Mouse (Mus musculus): ENCODE data around the gene Gnat3. TPM values are rescaled to one million over a fixed set of nuclear protein-coding genes. Genes with fewer than 3 reads are reported as not detected.

The Gnat3 gene
- polyA plus RNA-seq, 1 experiment from 2014 or later = 3.1 TPM

GRCm38 (mm10) chr5:18000185-18000584, 37.8 kb downstream of the Gnat3 start:
- Histone ChIP-seq H3K4me1 (replicated peaks; ENCODE audit: control insufficient read depth, insufficient read depth, low read length) (no peaks in the 10 kb centered on the region), H3K4me3 (ENCODE audit: low read depth, low read length) (no peak overlapping the region), H3K36me3 (ENCODE audit: control insufficient read depth, insufficient read depth, low read length) (no peaks in the 10 kb centered on the region), H3K4me2 (replicated peaks; ENCODE audit: low read depth, low read length) (no peak overlapping the region), H3K9ac (ENCODE audit: low read depth, low read length) (no peak overlapping the region), H3K27ac (ENCODE audit: low read depth, low read length) (no peak overlapping the region), H3K27me3 (ENCODE audit: control insufficient read depth, insufficient read depth, low read length) (no peaks in the 10 kb centered on the region), H3K9me3 (ENCODE audit: control insufficient read depth, low read length) (no peaks in the 10 kb centered on the region)
- ATAC-seq (ENCODE audit: low FRiP score) (no peak), DNase-seq (ENCODE audit: low spot score) (no peak)
- 66% methylated on average over 6 of the region's 6 CpGs for WGBS

GRCm38 (mm10) chr5:18001646-18002045, 39.3 kb downstream of the Gnat3 start:
- Histone ChIP-seq H3K36me3 (ENCODE audit: control insufficient read depth, insufficient read depth, low read length) (no peaks in the 10 kb centered on the region), H3K9ac (ENCODE audit: low read depth, low read length) (no peak overlapping the region), H3K9me3 (ENCODE audit: control insufficient read depth, low read length) (no peaks in the 10 kb centered on the region), H3K4me2 (replicated peaks; ENCODE audit: low read depth, low read length) (no peak overlapping the region), H3K27ac (ENCODE audit: low read depth, low read length) (no peak overlapping the region), H3K4me1 (replicated peaks; ENCODE audit: control insufficient read depth, insufficient read depth, low read length) (no peaks in the 10 kb centered on the region), H3K4me3 (ENCODE audit: low read depth, low read length) (no peak overlapping the region), H3K27me3 (ENCODE audit: control insufficient read depth, insufficient read depth, low read length) (no peaks in the 10 kb centered on the region)
- 49% methylated on average over 4 of the region's 4 CpGs for WGBS
- ATAC-seq (ENCODE audit: low FRiP score) = no peak
- DNase-seq (ENCODE audit: low spot score) = no peak

GRCm38 (mm10) chr5:18003675-18004074, 41.3 kb downstream of the Gnat3 start:
- H3K9ac ChIP-seq (ENCODE audit: low read depth, low read length) = no peak overlapping the region
- H3K4me1 ChIP-seq (replicated peaks; ENCODE audit: control insufficient read depth, insufficient read depth, low read length) = no peaks in the 10 kb centered on the region
- no peaks in the 10 kb centered on the region for H3K27me3 ChIP-seq (ENCODE audit: control insufficient read depth, insufficient read depth, low read length)
- no peak overlapping the region for H3K4me3 ChIP-seq (ENCODE audit: low read depth, low read length)
- no peaks in the 10 kb centered on the region for H3K9me3 ChIP-seq (ENCODE audit: control insufficient read depth, low read length)
- no peak overlapping the region for H3K27ac ChIP-seq (ENCODE audit: low read depth, low read length)
- H3K36me3 ChIP-seq (ENCODE audit: control insufficient read depth, insufficient read depth, low read length) = no peaks in the 10 kb centered on the region
- DNase-seq (ENCODE audit: low spot score) (no peak), ATAC-seq (ENCODE audit: low FRiP score) (no peak)
- H3K4me2 ChIP-seq (replicated peaks; ENCODE audit: low read depth, low read length) = no peak overlapping the region
- WGBS = 90% methylated on average over 6 of the region's 6 CpGs

GRCm38 (mm10) chr5:18004824-18005611, 42.7 kb downstream of the Gnat3 start:
- no peak overlapping the region for H3K9ac ChIP-seq (ENCODE audit: low read depth, low read length)
- H3K4me1 ChIP-seq (replicated peaks; ENCODE audit: control insufficient read depth, insufficient read depth, low read length) = no peaks in the 10 kb centered on the region
- ATAC-seq (ENCODE audit: low FRiP score) = peak; percentile 73
- no peak overlapping the region for H3K4me3 ChIP-seq (ENCODE audit: low read depth, low read length)
- H3K27ac ChIP-seq (ENCODE audit: low read depth, low read length) = no peak overlapping the region
- 71% methylated on average over 3 of the region's 3 CpGs for WGBS
- H3K27me3 ChIP-seq (ENCODE audit: control insufficient read depth, insufficient read depth, low read length) = no peaks in the 10 kb centered on the region
- no peaks in the 10 kb centered on the region for H3K9me3 ChIP-seq (ENCODE audit: control insufficient read depth, low read length)
- H3K4me2 ChIP-seq (replicated peaks; ENCODE audit: low read depth, low read length) = no peak overlapping the region
- no peak for DNase-seq (ENCODE audit: low spot score)
- H3K36me3 ChIP-seq (ENCODE audit: control insufficient read depth, insufficient read depth, low read length) = no peaks in the 10 kb centered on the region

GRCm38 (mm10) chr5:18006157-18006556, 43.8 kb downstream of the Gnat3 start:
- H3K4me1 ChIP-seq (replicated peaks; ENCODE audit: control insufficient read depth, insufficient read depth, low read length) = no peaks in the 10 kb centered on the region
- no peaks in the 10 kb centered on the region for H3K9me3 ChIP-seq (ENCODE audit: control insufficient read depth, low read length)
- no peaks in the 10 kb centered on the region for H3K27me3 ChIP-seq (ENCODE audit: control insufficient read depth, insufficient read depth, low read length)
- H3K4me2 ChIP-seq (replicated peaks; ENCODE audit: low read depth, low read length) = no peak overlapping the region
- no peak overlapping the region for H3K27ac ChIP-seq (ENCODE audit: low read depth, low read length)
- no peak overlapping the region for H3K9ac ChIP-seq (ENCODE audit: low read depth, low read length)
- no peak overlapping the region for H3K4me3 ChIP-seq (ENCODE audit: low read depth, low read length)
- ATAC-seq (ENCODE audit: low FRiP score) = no peak
- DNase-seq (ENCODE audit: low spot score) = no peak
- 92% methylated on average over 2 of the region's 2 CpGs for WGBS
- no peaks in the 10 kb centered on the region for H3K36me3 ChIP-seq (ENCODE audit: control insufficient read depth, insufficient read depth, low read length)

GRCm38 (mm10) chr5:18007067-18007466, 44.7 kb downstream of the Gnat3 start:
- no peak for DNase-seq (ENCODE audit: low spot score)
- H3K4me1 ChIP-seq (replicated peaks; ENCODE audit: control insufficient read depth, insufficient read depth, low read length) = no peaks in the 10 kb centered on the region
- H3K4me3 ChIP-seq (ENCODE audit: low read depth, low read length) = no peak overlapping the region
- ATAC-seq (ENCODE audit: low FRiP score) = no peak
- no peaks in the 10 kb centered on the region for H3K36me3 ChIP-seq (ENCODE audit: control insufficient read depth, insufficient read depth, low read length)
- H3K4me2 ChIP-seq (replicated peaks; ENCODE audit: low read depth, low read length) = no peak overlapping the region
- H3K9me3 ChIP-seq (ENCODE audit: control insufficient read depth, low read length) = no peaks in the 10 kb centered on the region
- no peaks in the 10 kb centered on the region for H3K27me3 ChIP-seq (ENCODE audit: control insufficient read depth, insufficient read depth, low read length)
- no peak overlapping the region for H3K9ac ChIP-seq (ENCODE audit: low read depth, low read length)
- no peak overlapping the region for H3K27ac ChIP-seq (ENCODE audit: low read depth, low read length)

- 79% methylated on average over 5 of the region's 5 CpGs for WGBS
- DNase-seq (ENCODE audit: low spot score) (no peak), ATAC-seq (ENCODE audit: low FRiP score) (no peak)
- no peak overlapping the region for H3K27ac ChIP-seq (ENCODE audit: low read depth, low read length)
- no peak overlapping the region for H3K4me3 ChIP-seq (ENCODE audit: low read depth, low read length)
- no peaks in the 10 kb centered on the region for H3K36me3 ChIP-seq (ENCODE audit: control insufficient read depth, insufficient read depth, low read length)
- no peak overlapping the region for H3K4me2 ChIP-seq (replicated peaks; ENCODE audit: low read depth, low read length)
- H3K4me1 ChIP-seq (replicated peaks; ENCODE audit: control insufficient read depth, insufficient read depth, low read length) = no peaks in the 10 kb centered on the region
- no peaks in the 10 kb centered on the region for H3K9me3 ChIP-seq (ENCODE audit: control insufficient read depth, low read length)
- no peak overlapping the region for H3K9ac ChIP-seq (ENCODE audit: low read depth, low read length)
- no peaks in the 10 kb centered on the region for H3K27me3 ChIP-seq (ENCODE audit: control insufficient read depth, insufficient read depth, low read length)
Observed at GRCm38 (mm10) chr5:18010301-18010700, 48.0 kb downstream of the Gnat3 start.

- no peaks in the 10 kb centered on the region for H3K4me1 ChIP-seq (replicated peaks; ENCODE audit: control insufficient read depth, insufficient read depth, low read length)
- ATAC-seq (ENCODE audit: low FRiP score) (no peak), DNase-seq (ENCODE audit: low spot score) (no peak)
- 80% methylated on average over 2 of the region's 2 CpGs for WGBS
- no peak overlapping the region for H3K4me3 ChIP-seq (ENCODE audit: low read depth, low read length)
- no peaks in the 10 kb centered on the region for H3K36me3 ChIP-seq (ENCODE audit: control insufficient read depth, insufficient read depth, low read length)
- H3K27ac ChIP-seq (ENCODE audit: low read depth, low read length) = no peak overlapping the region
- no peak overlapping the region for H3K9ac ChIP-seq (ENCODE audit: low read depth, low read length)
- H3K27me3 ChIP-seq (ENCODE audit: control insufficient read depth, insufficient read depth, low read length) = no peaks in the 10 kb centered on the region
- H3K9me3 ChIP-seq (ENCODE audit: control insufficient read depth, low read length) = no peaks in the 10 kb centered on the region
- no peak overlapping the region for H3K4me2 ChIP-seq (replicated peaks; ENCODE audit: low read depth, low read length)
Observed at GRCm38 (mm10) chr5:18013196-18013595, 50.8 kb downstream of the Gnat3 start.

- DNase-seq (ENCODE audit: low spot score) (no peak), ATAC-seq (ENCODE audit: low FRiP score) (no peak)
- Histone ChIP-seq H3K9me3 (ENCODE audit: control insufficient read depth, low read length) (no peaks in the 10 kb centered on the region), H3K4me2 (replicated peaks; ENCODE audit: low read depth, low read length) (no peak overlapping the region), H3K27me3 (ENCODE audit: control insufficient read depth, insufficient read depth, low read length) (no peaks in the 10 kb centered on the region), H3K4me1 (replicated peaks; ENCODE audit: control insufficient read depth, insufficient read depth, low read length) (no peaks in the 10 kb centered on the region), H3K9ac (ENCODE audit: low read depth, low read length) (no peak overlapping the region), H3K4me3 (ENCODE audit: low read depth, low read length) (no peak overlapping the region), H3K36me3 (ENCODE audit: control insufficient read depth, insufficient read depth, low read length) (no peaks in the 10 kb centered on the region), H3K27ac (ENCODE audit: low read depth, low read length) (no peak overlapping the region)
- WGBS = 90% methylated on average over 4 of the region's 4 CpGs
Observed at GRCm38 (mm10) chr5:18014209-18014829, 52.0 kb downstream of the Gnat3 start.

Data from hindbrain, embryonic 11.5 days (tissue).